Mouse (Mus musculus) left cerebral cortex, adult 2 months (tissue): Measurements from ENCODE around the gene Ear6. TPM values are rescaled to one million over a fixed set of nuclear protein-coding genes. Genes with fewer than 3 reads are reported as not detected.

ENCODE experiments used
- DNase-seq, 2 experiments: peaks; one replicate each; pipeline ENCODE4 v3.0.0; 2021 to 2022; ENCODE audit warnings: low spot score in 2 of 2, mixed read lengths in 1 of 2; ENCODE audit errors: extremely low spot score in 1 of 2
- H3K27ac ChIP-seq: fragments of 200-600 bp; 2 replicates; pipeline ENCODE4 v1.8.1; 2022
- H3K4me3 ChIP-seq: fragments of 200-600 bp; 2 replicates; pipeline ENCODE4 v1.8.1; 2022
- CTCF ChIP-seq: fragments of 200-600 bp; IDR thresholded peaks from 2 replicates; pipeline ENCODE4 v1.8.1; 2022; ENCODE audit warnings: antibody characterized with exemption, mild to moderate bottlenecking, moderate library complexity
- intact Hi-C: fragments of 180-260 bp; cut with DNase I; formaldehyde crosslinking; loops from one replicate; pipeline ENCODE4 v1.15.1; 2025
- microRNA-seq, 2 experiments: library from miRNA; unstranded; fragments of <30 nt; microRNA quantifications; one replicate each; pipeline ENCODE4 v1.2.0; 2021
- total RNA-seq, 2 experiments: library from RNA; stranded (reverse); gene quantifications; 2 replicates each; pipeline ENCODE4 v1.2.3; 2021

Ear6 gene
- total RNA-seq, 2 experiments from 2014 or later, result not detected

DNA sequence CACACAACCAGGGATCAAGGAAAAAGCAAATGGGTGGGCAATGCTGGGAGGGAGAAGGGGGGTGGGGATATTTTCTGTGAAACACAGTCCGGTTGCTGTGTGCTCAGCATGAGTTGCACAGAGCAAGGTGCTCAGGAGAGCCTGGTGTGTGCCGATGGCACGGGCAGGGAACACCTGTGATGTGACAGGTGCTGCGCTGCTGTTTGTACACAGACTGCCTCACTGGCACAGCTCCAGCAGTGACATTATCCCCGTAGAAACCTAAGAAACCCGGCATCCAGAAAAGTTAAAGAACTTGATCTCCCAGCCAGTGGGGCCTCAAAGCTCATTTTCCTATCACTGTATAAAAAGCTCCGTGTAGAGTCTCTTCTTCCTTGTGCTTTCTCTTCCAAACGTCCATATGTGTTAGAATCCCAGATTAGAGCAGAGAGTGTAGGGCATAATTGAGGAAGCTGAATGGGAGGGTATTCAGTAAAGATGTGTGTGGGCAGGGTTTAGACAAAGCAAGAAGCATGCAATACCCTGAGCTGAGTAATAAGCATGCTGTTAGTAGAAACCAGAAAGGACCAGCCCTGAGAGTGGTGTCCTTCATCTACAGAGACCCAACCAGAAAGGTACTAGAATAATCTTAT lies 43.2 kb downstream of the Ear6 start:
- H3K27ac ChIP-seq, result no peak overlapping the region
- no peak overlapping the region for H3K4me3 ChIP-seq
- no peak for TF ChIP-seq CTCF
- intact Hi-C loops, result no loop called here
- DNase-seq, result no peak

DNA sequence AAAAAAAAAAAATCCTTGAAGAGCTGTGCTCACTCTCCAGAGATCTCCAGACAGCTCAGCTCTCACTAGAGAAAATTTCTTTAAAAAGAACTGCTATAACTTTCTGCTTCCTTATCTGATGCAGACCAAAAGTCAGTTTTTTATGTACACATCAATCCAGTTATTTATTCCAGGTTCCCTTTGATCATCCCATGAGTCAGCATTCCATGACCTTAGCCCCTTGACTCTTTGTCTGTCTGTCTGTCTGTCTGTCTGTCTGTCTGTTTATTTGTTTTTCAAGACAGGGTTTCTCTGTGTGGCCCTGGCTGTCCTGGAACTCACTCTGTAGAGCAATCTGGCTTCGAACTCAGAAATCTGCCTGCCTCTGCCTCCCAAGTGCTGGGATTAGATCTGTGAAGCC lies 45.9 kb downstream of the Ear6 start:
- Histone ChIP-seq H3K4me3 (no peak overlapping the region), H3K27ac (no peak overlapping the region)
- no peak for DNase-seq
- intact Hi-C loops, result no loop called here
- TF ChIP-seq CTCF, result no peak

DNA sequence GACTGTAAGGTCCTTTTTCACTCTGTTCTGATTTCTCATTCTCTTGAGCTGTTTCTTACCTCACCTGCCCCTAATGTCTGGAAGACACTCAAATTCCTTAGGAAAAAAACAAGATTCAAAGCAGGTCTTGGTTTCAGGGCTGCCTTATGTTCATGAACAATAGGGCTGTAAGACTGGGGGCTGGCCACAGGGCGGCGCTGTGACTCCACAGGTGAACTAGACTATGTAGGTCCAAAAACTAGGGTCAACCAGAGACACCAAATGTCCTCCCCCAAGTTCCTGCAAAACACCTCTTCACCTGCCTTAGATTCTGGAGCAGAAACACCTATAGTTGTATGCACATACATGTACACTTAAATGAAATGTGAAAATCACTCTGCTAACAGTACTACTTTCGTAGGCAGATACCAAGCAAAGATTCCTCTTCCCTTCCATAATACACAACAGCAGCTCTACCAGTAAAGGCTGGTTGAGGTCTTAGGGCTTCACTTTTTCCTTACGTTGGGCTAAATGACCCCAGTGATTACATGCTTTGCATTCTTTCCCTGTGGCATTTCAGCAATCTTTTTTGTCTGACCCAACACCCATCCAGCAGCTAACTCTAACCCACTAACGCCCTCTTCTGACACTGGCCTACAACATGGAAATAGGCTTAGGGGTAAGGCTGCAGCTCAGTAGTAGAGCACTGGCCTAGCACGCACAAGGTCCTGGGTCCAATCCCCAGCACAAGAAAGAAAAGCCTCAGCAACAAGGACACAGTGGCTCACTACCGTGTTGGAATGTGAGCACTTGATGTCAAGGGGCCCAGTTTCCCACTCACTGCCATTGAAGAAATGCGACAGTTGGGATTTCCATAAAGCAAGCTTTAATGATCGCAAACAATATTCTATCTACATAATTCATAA lies 49.6 kb downstream of the Ear6 start:
- Histone ChIP-seq H3K4me3 (no peak overlapping the region), H3K27ac (no peak overlapping the region)
- peak; percentile 67 to 71 for DNase-seq
- peak; percentile 92 for TF ChIP-seq CTCF
- intact Hi-C loops, result loop anchor here (1.0 to 10.0 kb wide), 5 partner anchors 27 to 202 kb away; partner anchors contain the start of gene Hnrnpc

DNA sequence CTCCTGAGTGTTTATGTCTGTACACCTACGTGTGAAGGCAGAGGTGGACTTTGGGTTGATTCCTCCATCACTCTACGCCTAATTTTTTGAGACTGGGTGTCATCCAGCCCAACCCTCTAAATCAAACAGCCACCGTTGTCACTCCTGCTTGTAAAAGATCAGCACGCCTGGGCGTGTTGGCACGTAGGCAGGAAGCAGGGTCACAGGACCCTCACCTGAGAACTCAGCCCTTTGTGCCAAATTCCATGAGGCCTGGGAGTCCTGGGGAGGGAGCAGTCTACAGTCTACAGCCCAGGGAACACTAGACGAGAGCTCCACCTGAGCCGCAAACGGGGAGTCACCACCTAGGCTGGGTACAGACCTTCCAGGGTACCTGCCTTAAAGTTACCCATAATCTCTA lies 50.3 kb downstream of the Ear6 start:
- H3K27ac ChIP-seq, result no peak overlapping the region
- no peak for TF ChIP-seq CTCF
- no peak overlapping the region for H3K4me3 ChIP-seq
- DNase-seq, result no peak
- intact Hi-C loops, result loop anchor here (1.0 to 10.0 kb wide), 4 partner anchors 27 to 201 kb away; partner anchors contain the start of gene Hnrnpc

Small RNAs within 50 kb of the gene (microRNA-seq; reads per million reads assigned to microRNA genes)
- gene Gm27375, result 0 reads per million in 2 experiments

Other genes with a start within 250 kb of the Ear6 start
- not detected for gene Gm17078, start 242.4 kb upstream of the Ear6 start, total RNA-seq
- gene Gm4181, start 218.0 kb upstream of the Ear6 start, total RNA-seq, result not detected
- not detected for gene Gm17079, start 158.2 kb upstream of the Ear6 start, total RNA-seq
- gene Gm5800, start 136.5 kb upstream of the Ear6 start, total RNA-seq, result not detected
- not detected for gene Ang4, start 80.1 kb upstream of the Ear6 start, total RNA-seq
- not detected for gene AY358078, start 53.7 kb upstream of the Ear6 start, total RNA-seq
- gene Mettl17, start 31.1 kb downstream of the Ear6 start, total RNA-seq, result 10 to 100 TPM; 28.8 to 35.2 TPM
- 10 to 100 TPM in 1 of 2 experiments, 1 to 10 TPM in 1; 6.3 to 10.0 TPM for gene Slc39a2, start 39.2 kb downstream of the Ear6 start, total RNA-seq
- 100 to 1,000 TPM; 793 to 811 TPM for gene Ndrg2, start 60.5 kb downstream of the Ear6 start, total RNA-seq
- not detected for gene Tppp2, start 64.7 kb downstream of the Ear6 start, total RNA-seq
- gene Rnase13, start 69.1 kb downstream of the Ear6 start, total RNA-seq, result not detected
- 10 to 100 TPM; 28.8 to 31.1 TPM for gene Arhgef40, start 131.0 kb downstream of the Ear6 start, total RNA-seq
- gene Tmem253, start 162.0 kb downstream of the Ear6 start, total RNA-seq, result under 1 TPM in 1 of 2 experiments, not detected in 1; 0.37 TPM
- 10 to 100 TPM; 36.4 to 41.4 TPM for gene Zfp219, start 167.0 kb downstream of the Ear6 start, total RNA-seq
- not detected for gene Olfr221, start 188.8 kb downstream of the Ear6 start, total RNA-seq